Mouse (Mus musculus): ENCODE data around the gene Paxbp1.

- TF ChIP-seq CTCF (IDR thresholded peaks at IDR 0.05; ENCODE audit: borderline replicate concordance, control insufficient read depth, extremely low read depth, insufficient read depth, low read length, poor library complexity) (no peak), POLR2A (IDR thresholded peaks at IDR 0.05; ENCODE audit: control insufficient read depth, extremely low read depth, insufficient read depth, low read length, poor library complexity) (no peak)
These were observed 55.7 kb downstream of the Paxbp1 start for GRCm38 (mm10) chr16:90988665-90989064.

All from thymus, adult 2 months (tissue).